Mouse (Mus musculus): ENCODE measurements around the gene Aasdh. TPM values are rescaled to one million over a fixed set of nuclear protein-coding genes. Genes with fewer than 3 reads are reported as not detected.

Aasdh gene
- polyA plus RNA-seq, 1 experiment, result 15.1 TPM

GRCm38 (mm10) chr5:76950343-76951105 is 45.2 kb upstream of the Aasdh start:
- H3K4me3 ChIP-seq (ENCODE audit: insufficient read depth, low read depth, low read length), result peak overlapping the region; percentile 85
- peak; percentile 43 for DNase-seq
- TF ChIP-seq CTCF (conservative IDR thresholded peaks at IDR 0.05; ENCODE audit: insufficient read depth, insufficient read length, low read depth, low read length), result no peak
- no peak for TF ChIP-seq POLR2A (IDR thresholded peaks at IDR 0.05; ENCODE audit: low read depth, low read length)
- H3K27ac ChIP-seq (ENCODE audit: insufficient read depth, low read depth, low read length), result peak overlapping the region; percentile 81
- H3K4me1 ChIP-seq (ENCODE audit: control insufficient read depth, insufficient read depth, low read length), result peaks cover 20% of the 10 kb centered on the region
- no peaks in the 10 kb centered on the region for H3K36me3 ChIP-seq (ENCODE audit: control insufficient read depth, insufficient read depth, low read length)
- under 1% methylated on average over 24 of the region's 24 CpGs for whole genome bisulfite sequencing
- no peaks in the 10 kb centered on the region for H3K27me3 ChIP-seq (replicated peaks; ENCODE audit: control insufficient read depth, insufficient read depth, low read length)

DNA sequence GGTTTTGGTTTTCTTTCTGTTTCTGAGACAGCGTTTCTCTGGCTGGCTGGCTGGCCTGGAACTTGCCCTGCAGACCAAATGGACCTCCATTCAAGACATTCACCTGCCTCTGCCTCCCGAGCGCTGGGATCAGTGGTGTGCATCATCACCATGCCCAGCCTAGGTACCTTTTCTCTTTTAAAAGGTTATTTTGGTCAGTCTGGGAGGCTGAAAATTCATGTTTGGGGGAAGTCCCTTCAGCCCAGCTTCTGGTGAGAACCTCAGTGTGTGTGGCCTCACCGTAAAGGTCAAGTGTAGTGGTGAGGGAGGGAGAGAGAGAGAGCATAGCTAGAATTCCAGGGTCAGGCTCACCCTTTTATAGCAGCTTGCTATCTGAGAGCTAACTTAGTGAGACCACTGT is 42.4 kb upstream of the Aasdh start:
- Histone ChIP-seq H3K27me3 (replicated peaks; ENCODE audit: control insufficient read depth, insufficient read depth, low read length) (no peaks in the 10 kb centered on the region), H3K36me3 (ENCODE audit: control insufficient read depth, insufficient read depth, low read length) (no peaks in the 10 kb centered on the region), H3K4me1 (ENCODE audit: control insufficient read depth, insufficient read depth, low read length) (peaks cover 23% of the 10 kb centered on the region), H3K4me3 (ENCODE audit: insufficient read depth, low read depth, low read length) (no peak overlapping the region), H3K27ac (ENCODE audit: insufficient read depth, low read depth, low read length) (peak overlapping the region; percentile 72)
- TF ChIP-seq CTCF (conservative IDR thresholded peaks at IDR 0.05; ENCODE audit: insufficient read depth, insufficient read length, low read depth, low read length) (no peak), POLR2A (IDR thresholded peaks at IDR 0.05; ENCODE audit: low read depth, low read length) (no peak)
- WGBS, result 50% methylated on average over 4 of the region's 4 CpGs
- no peak for DNase-seq

GRCm38 (mm10) chr5:76947142-76947541 is 41.8 kb upstream of the Aasdh start:
- Histone ChIP-seq H3K4me1 (ENCODE audit: control insufficient read depth, insufficient read depth, low read length) (peaks cover 23% of the 10 kb centered on the region), H3K36me3 (ENCODE audit: control insufficient read depth, insufficient read depth, low read length) (no peaks in the 10 kb centered on the region), H3K27me3 (replicated peaks; ENCODE audit: control insufficient read depth, insufficient read depth, low read length) (no peaks in the 10 kb centered on the region), H3K4me3 (ENCODE audit: insufficient read depth, low read depth, low read length) (no peak overlapping the region), H3K27ac (ENCODE audit: insufficient read depth, low read depth, low read length) (peak overlapping the region; percentile 72)
- WGBS, result 38% methylated on average over 4 of the region's 4 CpGs
- TF ChIP-seq CTCF (conservative IDR thresholded peaks at IDR 0.05; ENCODE audit: insufficient read depth, insufficient read length, low read depth, low read length), result no peak
- no peak for TF ChIP-seq POLR2A (IDR thresholded peaks at IDR 0.05; ENCODE audit: low read depth, low read length)
- peak; percentile 43 for DNase-seq

DNA sequence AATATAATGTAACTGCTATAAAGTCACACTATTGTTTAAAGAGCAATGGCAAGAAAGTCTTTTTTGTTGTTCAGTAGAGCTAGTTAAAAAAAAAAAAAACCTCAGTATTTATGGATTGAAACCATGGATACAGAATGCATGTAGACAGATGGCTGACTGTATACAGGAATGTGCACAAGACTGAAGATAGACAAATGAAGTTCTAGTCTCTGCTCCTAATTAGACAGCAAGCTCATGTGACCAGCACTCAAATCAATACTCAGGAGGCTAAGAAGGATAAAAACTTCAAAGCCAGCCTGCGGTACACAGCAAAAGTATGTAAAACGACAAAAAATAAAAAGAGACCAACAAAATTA is 40.3 kb upstream of the Aasdh start:
- TF ChIP-seq CTCF (conservative IDR thresholded peaks at IDR 0.05; ENCODE audit: insufficient read depth, insufficient read length, low read depth, low read length) (no peak), POLR2A (IDR thresholded peaks at IDR 0.05; ENCODE audit: low read depth, low read length) (no peak)
- DNase-seq, result no peak
- WGBS, result 80% methylated on average over 2 of the region's 2 CpGs
- no peaks in the 10 kb centered on the region for H3K27me3 ChIP-seq (replicated peaks; ENCODE audit: control insufficient read depth, insufficient read depth, low read length)
- H3K36me3 ChIP-seq (ENCODE audit: control insufficient read depth, insufficient read depth, low read length), result peaks cover 2% of the 10 kb centered on the region; the same call in 1 of the 2 replicates
- H3K4me1 ChIP-seq (ENCODE audit: control insufficient read depth, insufficient read depth, low read length), result peaks cover 37% of the 10 kb centered on the region
- H3K4me3 ChIP-seq (ENCODE audit: insufficient read depth, low read depth, low read length), result no peak overlapping the region
- peak overlapping the region; percentile 60; the same call in 1 of the 2 replicates for H3K27ac ChIP-seq (ENCODE audit: insufficient read depth, low read depth, low read length)

GRCm38 (mm10) chr5:76944965-76945677 is 39.8 kb upstream of the Aasdh start:
- H3K27ac ChIP-seq (ENCODE audit: insufficient read depth, low read depth, low read length), result peak overlapping the region; percentile 83
- H3K36me3 ChIP-seq (ENCODE audit: control insufficient read depth, insufficient read depth, low read length), result peaks cover 4% of the 10 kb centered on the region; the same call in 1 of the 2 replicates
- WGBS, result 42% methylated on average over 6 of the region's 6 CpGs
- DNase-seq, result peak; percentile 64
- TF ChIP-seq CTCF (conservative IDR thresholded peaks at IDR 0.05; ENCODE audit: insufficient read depth, insufficient read length, low read depth, low read length), result no peak
- H3K4me1 ChIP-seq (ENCODE audit: control insufficient read depth, insufficient read depth, low read length), result peaks cover 42% of the 10 kb centered on the region
- H3K4me3 ChIP-seq (ENCODE audit: insufficient read depth, low read depth, low read length), result no peak overlapping the region
- H3K27me3 ChIP-seq (replicated peaks; ENCODE audit: control insufficient read depth, insufficient read depth, low read length), result no peaks in the 10 kb centered on the region

- Histone ChIP-seq H3K27ac (ENCODE audit: insufficient read depth, low read depth, low read length) (peak overlapping the region; percentile 99), H3K4me1 (ENCODE audit: control insufficient read depth, insufficient read depth, low read length) (peaks cover 35% of the 10 kb centered on the region), H3K4me3 (ENCODE audit: insufficient read depth, low read depth, low read length) (no peak overlapping the region), H3K27me3 (replicated peaks; ENCODE audit: control insufficient read depth, insufficient read depth, low read length) (no peaks in the 10 kb centered on the region), H3K36me3 (ENCODE audit: control insufficient read depth, insufficient read depth, low read length) (peaks cover 4% of the 10 kb centered on the region; the same call in 1 of the 2 replicates)
- peak; percentile 88 for DNase-seq
- 36% methylated on average over 4 of the region's 4 CpGs for WGBS
- TF ChIP-seq CTCF (conservative IDR thresholded peaks at IDR 0.05; ENCODE audit: insufficient read depth, insufficient read length, low read depth, low read length) (no peak), POLR2A (IDR thresholded peaks at IDR 0.05; ENCODE audit: low read depth, low read length) (no peak)
Measured at GRCm38 (mm10) chr5:76942505-76942904, 37.2 kb upstream of the Aasdh start.

GRCm38 (mm10) chr5:76941975-76942374 is 36.7 kb upstream of the Aasdh start:
- TF ChIP-seq CTCF (conservative IDR thresholded peaks at IDR 0.05; ENCODE audit: insufficient read depth, insufficient read length, low read depth, low read length) (no peak), POLR2A (IDR thresholded peaks at IDR 0.05; ENCODE audit: low read depth, low read length) (no peak)
- WGBS, result 37% methylated on average over 4 of the region's 4 CpGs
- DNase-seq, result no peak
- Histone ChIP-seq H3K27ac (ENCODE audit: insufficient read depth, low read depth, low read length) (peak overlapping the region; percentile 99), H3K27me3 (replicated peaks; ENCODE audit: control insufficient read depth, insufficient read depth, low read length) (no peaks in the 10 kb centered on the region), H3K4me3 (ENCODE audit: insufficient read depth, low read depth, low read length) (no peak overlapping the region), H3K36me3 (ENCODE audit: control insufficient read depth, insufficient read depth, low read length) (peaks cover 4% of the 10 kb centered on the region; the same call in 1 of the 2 replicates), H3K4me1 (ENCODE audit: control insufficient read depth, insufficient read depth, low read length) (peaks cover 30% of the 10 kb centered on the region)

All from kidney, adult 2 months (tissue).